Mouse (Mus musculus) granulocyte monocyte progenitor cell, adult 5-6 weeks (primary cell): ENCODE data around the gene Pla2g10. TPM values are rescaled to one million over a fixed set of nuclear protein-coding genes. Genes with fewer than 3 reads are reported as not detected.
"Not testable (repeated sequence)": the region's sequence is repeated elsewhere in the genome, so short reads cannot be mapped to it uniquely, and the experiment has no call there.

Source experiments
- ATAC-seq: replicated peaks from 2 replicates; pipeline ENCODE4 v1.8.0; 2016; ENCODE audit warnings: mild to moderate bottlenecking, moderate TSS enrichment, inconsistent platforms; ENCODE audit not compliant: poor library complexity, severe bottlenecking
- total RNA-seq, 2 experiments: library from RNA; stranded (forward) in 1 of 2; stranded (reverse) in 1 of 2; fragments of 200-712, 200-1000 nt in 1 of 2; fragments of >200 nt in 1 of 2; fragmentation: Nextera tagmentation in 1 of 2; gene quantifications; 2 replicates each; pipeline ENCODE4 v1.2.3; 2014 to 2017

Pla2g10 gene
- not detected in 2 replicates for total RNA-seq (2014; fragmentation: Nextera tagmentation)
- not detected in 2 replicates for total RNA-seq (2017)

DNA sequence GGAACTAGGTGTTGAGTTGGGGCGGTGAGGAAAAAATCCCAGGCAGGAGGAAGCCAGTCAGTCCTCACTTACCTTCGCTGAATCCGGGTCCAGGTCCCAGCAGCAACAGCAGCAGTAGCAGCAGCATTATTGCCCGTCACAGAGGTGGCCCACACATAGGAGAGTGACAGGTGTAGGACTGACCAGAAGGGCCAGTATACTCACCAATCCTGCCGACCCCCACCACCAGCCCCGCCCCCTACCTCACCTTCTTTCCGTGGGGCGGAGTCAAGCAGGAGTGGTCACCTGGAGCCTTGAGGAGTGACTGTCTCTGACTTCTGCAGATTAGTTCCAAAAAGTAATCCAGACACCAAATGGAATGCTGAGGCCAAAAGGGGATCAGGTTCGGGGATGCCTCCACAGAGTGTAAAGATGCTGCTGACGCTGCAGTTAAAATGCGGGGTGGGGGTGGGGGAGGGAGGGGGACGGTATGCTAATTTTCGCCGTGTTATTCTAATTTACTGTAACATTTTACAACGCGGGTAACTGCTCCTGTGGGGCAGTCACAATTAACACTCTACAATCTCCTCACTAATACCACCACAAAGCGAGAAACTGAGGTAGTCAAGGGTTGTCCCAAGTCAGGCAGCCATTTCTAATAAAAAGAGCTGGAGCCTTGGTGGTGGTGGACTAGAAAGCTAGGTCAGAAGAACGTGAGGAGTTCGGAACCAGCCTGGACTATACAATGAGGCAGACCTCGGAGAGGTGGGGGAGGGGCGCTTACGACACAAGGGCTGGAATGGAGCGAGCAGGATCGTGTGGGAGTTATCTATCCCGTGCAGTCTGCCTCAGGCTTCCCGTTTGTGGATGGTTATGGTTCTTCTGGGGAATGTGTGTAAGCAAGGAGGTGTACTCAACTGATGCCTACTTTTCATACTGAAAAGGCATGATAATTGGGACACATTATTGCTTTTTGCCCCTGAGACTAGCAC is at the start of gene Pla2g10:
Gene Pla2g10 (minus strand): TSS at position 699 of the 971 bp plus-strand sequence.
- 0 out of 2 replicates have a peak, but pooled peaks have one; percentile 23 for ATAC-seq

DNA sequence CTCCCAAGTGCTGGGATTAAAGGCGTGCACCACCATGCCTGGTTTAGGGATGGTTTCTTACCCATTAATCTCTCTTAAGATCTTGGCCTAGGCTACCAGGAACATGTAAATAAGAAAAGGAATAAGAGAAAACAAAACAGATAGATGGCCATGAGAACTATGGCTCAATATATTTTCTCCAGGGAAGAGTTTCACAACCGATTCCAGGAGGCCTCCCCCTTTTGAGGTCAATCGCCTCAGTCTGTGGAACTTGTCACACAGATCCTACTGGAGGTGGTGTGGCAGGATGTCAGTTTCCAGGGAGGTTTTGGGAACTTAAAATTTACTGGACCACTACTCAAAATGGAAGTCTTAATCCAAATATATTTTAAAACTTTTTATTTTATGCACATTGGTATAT is 43.9 kb upstream of the Pla2g10 start:
- not testable (repeated sequence) for ATAC-seq

DNA sequence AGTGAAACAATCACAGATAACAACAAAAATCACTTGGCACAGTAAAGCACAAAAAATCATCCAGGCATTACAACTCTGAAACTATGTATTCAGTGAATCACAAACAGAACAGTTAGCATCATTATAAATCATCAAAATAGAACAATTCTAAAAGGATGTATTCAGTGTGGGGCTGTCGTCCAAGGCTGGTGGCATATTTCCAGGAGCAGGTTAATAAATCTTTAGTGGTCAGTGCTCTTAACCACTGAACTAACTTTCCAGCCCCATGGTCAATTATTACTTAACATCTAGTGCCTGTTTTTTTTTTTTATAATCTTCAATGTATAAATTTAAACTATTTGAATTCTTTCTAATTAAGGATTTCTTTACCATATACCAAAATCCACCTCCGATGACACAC is 43.2 kb upstream of the Pla2g10 start:
- not testable (repeated sequence) for ATAC-seq

DNA sequence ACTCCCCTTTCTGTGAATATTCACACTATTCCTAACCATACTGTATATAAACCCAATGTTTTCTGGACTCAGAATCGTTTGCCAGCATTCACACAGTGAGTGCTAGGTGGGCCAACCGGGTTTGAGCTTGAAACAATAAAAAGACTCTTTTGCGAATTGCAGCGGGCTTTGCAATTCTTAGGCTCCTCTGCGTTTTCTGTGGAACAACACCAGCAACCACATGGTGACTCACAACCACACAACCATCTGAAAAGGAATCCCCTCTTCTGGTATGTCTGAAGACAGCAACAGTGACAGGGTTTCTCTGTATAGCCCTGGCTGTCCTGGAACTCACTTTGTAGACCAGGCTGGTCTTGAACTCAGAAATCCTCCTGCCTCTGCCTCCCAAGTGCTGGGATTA is 41.3 kb upstream of the Pla2g10 start:
- not testable (repeated sequence) for ATAC-seq

DNA sequence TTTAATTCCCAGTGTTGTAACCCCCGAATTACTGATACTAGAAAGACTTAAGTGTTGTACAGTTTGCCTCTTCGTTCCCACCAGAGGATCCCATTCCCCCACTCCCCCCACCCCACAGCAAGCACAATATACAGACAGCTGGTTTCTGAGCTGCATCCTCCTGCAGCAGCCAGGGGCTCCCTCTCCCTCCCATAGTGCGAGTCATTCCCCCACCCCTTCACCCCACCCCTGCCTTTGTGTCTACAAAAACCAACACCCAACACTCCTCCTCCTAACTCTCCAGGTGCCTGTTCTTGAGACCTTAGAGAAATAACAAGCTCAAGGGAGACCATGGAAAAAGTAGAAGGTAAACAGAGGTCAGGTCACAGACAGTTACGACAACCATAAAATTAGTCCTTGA is 40.8 kb upstream of the Pla2g10 start:
- ATAC-seq = not testable (repeated sequence)

DNA sequence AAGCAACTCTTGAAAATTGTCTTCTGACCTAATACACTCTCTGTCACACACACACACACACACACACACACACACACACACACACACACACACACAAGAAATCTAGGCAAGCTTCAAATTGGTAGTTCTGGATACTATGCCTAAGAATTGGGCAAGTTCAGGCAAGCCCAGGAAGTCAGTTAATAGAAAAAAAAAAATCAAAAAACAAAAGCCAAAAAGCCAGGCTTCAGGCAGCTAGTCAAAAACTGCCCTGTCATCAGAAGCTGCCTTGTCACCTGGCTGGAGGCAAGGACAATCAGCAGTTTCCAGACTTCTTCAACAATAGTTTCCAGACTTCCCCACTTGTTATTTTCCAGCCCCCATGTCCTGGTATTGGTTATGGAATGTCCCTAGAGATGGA is 35.6 kb upstream of the Pla2g10 start:
- ATAC-seq = no peak

DNA sequence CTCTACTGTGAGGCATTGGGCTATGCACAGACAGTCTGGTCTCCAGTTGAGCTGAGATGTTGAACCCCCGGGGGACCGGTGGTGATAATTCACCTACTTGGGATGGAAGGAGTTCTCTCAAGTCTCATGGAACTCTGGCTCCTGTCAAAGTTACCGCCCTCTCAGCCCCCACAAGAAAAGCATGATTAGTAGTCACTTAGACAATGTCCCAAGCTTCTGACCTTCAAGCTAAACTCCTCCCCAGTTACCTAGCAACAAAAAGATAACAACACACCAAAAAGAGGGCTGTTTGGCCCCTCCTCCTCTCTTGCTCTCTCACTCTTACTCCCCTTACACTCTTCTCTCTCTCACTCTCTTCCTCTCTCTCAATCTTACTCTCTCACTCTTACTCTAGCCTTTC is 33.7 kb upstream of the Pla2g10 start:
- ATAC-seq = no peak

DNA sequence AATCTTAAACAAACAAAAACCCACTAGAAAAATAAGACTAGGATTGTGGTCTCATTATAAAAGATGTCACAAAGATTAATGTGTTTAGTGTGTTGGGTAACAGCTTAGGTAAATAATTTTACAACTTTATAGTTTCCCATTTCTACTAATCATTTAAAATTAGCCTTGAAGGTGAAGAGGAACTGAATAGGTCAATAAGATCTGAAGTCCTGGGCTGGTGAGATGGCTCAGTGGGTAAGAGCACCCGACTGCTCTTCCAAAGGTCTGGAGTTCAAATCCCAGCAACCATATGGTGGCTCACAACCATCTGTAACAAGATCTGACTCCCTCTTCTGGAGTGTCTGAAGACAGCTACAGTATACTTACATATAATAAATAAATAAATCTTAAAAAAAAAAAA is 32.0 kb upstream of the Pla2g10 start:
- not testable (repeated sequence) for ATAC-seq

DNA sequence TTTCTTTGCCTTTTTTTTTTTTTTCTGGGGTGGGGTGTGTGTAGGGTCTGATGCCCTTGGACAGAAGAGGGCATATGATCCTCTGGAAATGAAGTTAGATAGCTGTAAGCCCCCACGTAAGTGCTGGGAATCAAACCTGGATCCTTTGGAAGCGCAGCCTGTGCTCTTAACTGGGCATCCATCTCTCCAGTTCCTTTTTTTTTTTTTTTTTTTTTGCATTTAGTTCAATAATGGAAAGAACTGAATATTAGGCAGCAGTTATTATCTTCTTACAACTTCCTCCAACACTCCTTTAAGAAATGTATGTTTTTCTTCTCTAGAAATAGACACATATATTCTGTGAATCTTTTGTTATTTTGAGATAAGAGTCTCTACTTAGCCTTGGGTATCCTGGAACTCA is 27.0 kb upstream of the Pla2g10 start:
- no peak for ATAC-seq

DNA sequence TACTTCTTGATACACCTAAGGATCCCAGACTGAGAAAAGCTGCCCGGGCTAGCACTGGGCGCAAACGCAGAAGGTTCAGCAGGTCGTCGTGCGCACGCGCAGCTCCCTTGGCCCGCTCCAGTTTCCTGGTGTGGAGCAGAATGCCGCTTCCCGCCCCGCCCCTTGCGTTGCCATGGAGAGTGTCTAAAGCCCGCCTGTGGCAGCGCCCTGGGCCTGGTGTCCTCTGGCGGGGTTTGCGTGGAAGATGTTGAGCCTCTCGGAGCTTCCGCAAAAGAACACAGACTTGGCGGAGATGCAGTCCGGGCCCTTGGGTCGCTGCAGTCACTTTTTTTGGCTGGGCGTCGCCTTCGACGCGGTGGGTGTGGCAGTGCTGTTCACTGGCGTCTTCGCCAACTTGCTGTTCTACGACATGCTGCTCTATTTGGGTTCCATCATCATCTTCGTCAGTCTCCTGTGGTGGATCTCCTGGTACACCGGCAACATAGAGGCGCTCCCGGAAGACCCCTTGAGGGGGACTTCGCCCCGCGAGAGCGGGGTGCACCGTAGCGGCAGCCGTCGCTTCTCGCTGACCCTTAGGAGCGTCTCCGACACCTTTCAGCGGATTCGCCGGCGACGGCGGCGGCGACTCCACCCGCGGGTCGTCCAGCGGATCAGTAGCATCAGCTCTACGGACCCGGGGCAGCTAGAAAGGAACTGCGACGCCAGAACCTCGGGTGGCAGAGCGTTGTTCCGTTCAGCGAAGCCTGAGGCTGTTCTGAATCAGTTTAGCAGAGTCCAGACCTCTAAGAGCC is 23.8 kb upstream of the Pla2g10 start:
- peak; percentile 99 for ATAC-seq

DNA sequence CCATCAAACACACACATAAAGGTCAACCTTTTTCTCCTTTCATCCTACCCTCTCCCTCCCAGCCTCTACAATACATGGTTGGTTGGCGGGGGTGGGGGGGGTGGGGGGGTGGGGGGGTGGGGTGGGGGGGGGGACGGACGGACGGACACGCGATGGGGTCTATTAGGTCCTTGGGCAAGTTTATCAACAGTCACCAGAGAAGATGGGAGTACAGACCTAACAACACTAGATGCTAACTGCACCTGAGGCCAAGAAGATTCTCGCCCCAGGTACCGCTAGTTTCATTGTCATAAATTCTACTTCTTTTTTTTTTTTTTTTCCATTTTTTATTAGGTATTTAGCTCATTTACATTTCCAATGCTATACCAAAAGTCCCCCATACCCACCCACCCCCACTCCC is 23.2 kb upstream of the Pla2g10 start:
- ATAC-seq = no peak

DNA sequence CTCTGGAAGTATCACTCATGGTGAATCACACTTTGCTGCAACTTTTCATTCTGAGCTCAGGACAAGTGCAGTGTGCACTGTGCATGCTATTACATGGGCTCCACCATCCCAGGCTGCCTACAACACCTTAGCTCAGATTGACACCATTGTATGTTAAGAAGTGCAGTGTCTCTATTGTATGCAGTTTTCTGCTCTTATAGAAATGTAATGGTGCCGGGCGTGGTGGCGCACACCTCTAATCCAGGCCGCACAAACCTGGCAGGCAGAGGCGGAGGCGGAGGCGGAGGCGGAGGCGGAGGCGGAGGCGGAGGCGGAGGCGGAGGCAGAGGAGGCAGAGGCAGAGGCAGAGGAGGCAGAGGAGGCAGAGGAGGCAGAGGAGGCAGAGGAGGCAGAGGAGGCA is 19.8 kb upstream of the Pla2g10 start:
- no peak for ATAC-seq

DNA sequence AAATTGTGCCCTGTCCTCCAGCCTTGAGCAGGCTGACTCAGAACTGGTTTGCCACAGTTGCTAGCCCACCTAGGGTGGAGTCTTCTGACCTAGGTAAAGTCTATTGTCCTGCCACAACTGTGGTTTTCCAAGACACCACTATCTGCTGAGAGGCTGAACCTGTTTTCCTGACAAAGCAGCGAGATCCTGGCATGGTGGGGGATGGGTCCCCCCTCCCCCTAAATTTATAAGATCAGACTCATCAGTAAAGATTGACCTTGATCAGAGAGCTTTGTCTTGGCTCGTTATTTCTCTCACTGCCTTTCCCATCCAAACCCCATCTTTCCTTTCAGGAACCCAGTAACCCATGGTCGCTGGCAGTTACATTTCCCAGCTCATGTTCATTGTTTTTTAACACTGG is 19.2 kb upstream of the Pla2g10 start:
- ATAC-seq = no peak

DNA sequence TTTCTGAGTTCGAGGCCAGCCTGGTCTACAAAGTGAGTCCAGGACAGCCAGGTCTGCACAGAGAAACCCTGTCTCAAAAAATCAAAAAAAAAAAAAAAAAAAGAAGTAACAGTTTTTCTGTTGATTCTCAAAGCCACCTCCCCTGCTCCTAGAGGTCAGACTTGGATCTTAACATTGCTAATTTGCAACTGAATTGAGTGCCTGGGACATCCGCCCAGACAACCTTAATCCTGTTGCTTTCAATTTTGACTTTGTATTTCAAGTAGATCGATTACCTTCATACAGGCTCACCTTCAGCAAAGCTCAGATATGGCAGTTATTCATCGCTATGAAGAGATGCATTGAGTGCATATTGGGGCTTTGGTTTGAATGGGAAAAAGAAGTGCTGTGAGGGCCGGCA is 18.5 kb upstream of the Pla2g10 start:
- ATAC-seq = no peak

DNA sequence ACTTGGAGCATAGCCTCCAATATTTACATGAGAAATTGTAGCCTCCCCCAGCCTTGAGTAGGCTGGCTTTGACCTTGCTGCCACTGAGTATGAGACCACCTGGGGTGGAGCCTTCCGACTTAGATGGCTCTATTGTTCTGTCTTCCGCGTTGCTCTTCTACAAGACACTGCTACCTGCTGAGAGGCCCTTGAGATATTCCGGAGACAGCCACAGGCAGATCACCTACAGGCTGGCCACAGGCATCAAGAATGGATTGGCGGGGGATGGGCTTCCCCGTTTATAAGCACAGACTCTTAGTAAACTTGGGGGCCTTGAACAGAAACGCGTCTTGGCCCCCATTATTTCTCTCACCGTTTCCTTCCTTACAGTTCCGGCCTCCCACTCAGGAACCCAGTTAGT is 18.0 kb upstream of the Pla2g10 start:
- ATAC-seq = not testable (repeated sequence)

DNA sequence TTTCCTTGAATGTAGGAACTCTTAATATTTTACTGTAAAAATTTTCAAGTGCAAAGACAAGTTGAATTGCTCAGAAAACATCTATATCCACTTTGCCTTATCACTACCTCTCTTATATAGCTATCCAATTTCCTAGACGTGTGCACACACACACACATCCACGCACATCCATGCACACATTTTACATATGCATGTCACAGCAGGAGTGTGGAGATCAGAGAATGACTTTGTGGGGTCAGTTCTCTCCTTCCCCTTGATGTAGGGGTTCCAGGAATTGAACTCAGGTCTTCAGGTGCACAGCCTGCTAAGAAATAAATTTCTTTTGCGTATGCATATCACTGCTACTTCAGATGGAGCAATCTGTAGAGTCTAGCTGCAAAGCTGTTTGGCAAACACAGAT is 17.3 kb upstream of the Pla2g10 start:
- no peak for ATAC-seq

DNA sequence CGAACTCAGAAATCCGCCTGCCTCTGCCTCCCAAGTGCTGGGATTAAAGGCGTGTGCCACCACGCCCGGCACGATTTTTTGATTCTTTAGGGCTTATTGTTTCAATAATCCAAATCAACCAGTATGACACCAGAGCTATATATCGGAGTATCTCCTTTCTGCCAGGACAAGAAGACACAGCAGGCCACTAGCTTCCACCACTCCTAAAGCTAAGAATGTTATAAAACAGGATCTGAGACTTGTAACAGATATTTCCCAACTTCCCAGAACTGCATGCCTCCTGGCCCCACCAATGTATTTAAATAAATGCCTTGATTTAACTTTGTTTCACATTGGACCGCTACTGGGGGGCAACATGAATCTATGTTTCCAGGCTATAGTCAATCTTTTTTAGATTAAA is 16.9 kb upstream of the Pla2g10 start:
- ATAC-seq = peak; percentile 75; the same call in 1 of the 2 replicates

DNA sequence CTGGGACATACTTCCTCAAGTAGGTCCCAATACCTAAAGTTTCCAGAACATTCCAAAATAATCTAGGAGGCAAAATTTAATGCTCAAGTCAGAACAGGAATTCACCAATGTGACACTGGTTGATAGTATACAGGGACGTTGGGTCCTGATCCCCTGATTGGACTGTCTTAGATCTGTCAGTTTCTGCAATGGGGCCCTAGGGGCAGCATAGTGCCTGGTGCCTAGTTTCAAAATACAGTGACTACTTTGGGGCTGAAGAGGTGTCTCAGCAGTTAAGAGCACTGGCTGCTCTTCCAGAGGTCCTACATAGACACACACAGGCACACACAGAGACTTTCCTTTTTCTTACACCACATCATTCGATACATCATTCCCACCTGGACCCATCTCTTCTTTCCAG is 10.1 kb upstream of the Pla2g10 start:
- no peak for ATAC-seq

DNA sequence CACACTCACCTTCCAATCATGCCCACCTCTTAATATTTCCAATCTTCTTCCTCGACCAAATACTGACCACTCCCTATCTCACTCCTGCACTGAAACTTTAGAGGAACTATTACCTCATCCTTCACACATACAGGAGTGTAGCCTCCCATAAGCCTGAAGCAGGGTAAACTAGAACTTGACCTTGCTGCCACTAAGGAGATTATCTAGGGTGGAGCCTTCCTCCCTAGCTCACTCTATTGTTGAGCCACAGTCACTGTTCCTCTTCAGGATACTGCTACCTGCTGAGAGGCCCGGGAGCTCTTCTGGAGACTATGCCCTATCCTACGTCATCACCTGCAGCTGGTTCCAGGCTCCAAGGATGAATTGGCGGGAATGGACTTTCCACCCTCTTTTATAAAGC is 8.3 kb upstream of the Pla2g10 start:
- not testable (repeated sequence) for ATAC-seq

DNA sequence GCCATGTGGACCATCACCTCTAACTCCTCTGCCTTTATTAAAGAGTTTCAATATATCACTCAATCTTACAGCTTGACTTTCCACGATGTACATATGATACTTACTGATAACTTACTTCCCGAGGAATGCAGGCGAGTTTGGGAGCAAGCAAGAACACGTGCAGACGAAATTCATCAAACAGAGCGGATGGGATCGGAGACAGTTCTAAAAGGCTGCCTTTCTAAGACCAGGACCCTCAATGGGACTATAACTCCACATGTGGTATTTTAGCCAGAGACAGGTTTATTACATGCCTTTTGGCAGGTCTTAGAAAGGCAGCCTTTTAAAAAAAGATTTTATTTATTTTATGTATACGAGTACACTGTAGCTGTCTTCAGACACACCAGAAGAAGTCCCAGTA is 5.2 kb upstream of the Pla2g10 start:
- no peak for ATAC-seq

DNA sequence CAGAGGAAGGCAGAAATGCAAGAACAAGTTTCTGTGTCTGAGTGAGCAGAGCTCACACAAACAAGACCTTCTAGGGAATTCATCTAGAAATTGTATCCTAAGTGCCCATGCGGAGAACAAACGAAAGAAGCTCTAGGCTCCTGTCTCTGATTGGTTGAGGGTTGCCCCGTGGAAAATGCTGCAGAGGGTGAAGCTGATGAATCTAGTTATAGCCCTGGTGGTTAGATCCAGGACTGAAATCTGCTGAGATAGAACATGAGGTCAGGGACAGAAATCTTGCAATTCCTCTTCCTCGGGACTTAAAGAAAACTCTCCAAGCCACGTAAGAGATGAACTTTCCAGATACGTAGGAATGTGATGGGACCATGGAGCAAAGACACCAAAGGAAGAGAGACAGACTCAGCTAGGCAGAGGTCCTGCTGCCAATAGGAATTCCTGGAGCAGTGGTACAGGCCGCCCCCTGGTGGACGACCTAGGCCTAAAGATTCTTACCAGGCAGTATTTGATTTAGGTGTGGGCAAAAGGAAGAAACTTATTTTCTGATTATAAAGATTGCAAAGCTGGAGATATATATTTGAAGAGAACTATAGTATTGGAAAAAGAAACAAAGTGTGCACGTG is 2.8 kb upstream of the Pla2g10 start:
- peak; percentile 75 for ATAC-seq
